Mouse (Mus musculus): ENCODE data around the gene Lyrm9. TPM values are rescaled to one million over a fixed set of nuclear protein-coding genes. Genes with fewer than 3 reads are reported as not detected.
A peak's percentile ranks its signal among the peaks of the same experiment; 100 is the strongest.

Lyrm9 gene
- total and polyA plus RNA-seq, 2 experiments from 2014 or later: 6.9 to 51.7 TPM

DNA sequence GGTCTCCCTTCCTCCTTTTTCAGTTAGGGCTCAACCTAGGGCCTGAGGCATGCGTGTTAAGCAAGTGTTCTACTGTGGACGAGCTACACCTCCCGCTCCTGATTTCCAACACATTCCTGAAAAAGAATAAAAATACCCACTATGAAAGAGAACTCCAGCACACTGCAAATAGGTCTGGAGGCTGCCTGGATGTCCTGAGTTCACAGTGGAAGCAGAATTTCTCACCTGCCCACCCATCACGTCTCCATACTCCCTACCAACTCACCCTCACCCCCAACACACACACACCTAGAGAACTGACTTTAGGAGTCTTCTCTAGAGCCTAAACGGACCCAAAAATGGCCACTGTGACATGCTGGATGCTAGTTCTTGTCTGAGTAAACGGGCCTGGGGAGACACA, 21.8 kb upstream of the Lyrm9 start:
- peaks cover 13% of the 10 kb centered on the region for H3K4me1 ChIP-seq (ENCODE audit: control insufficient read depth, insufficient read depth)
- no peak overlapping the region for H3K4me2 ChIP-seq (ENCODE audit: low read depth, low read length)
- no peak for DNase-seq (ENCODE audit: low spot score)
- H3K9ac ChIP-seq (replicated peaks; ENCODE audit: low read depth, low read length): no peak overlapping the region
- WGBS: 88% methylated on average over 6 of the region's 6 CpGs
- no peaks in the 10 kb centered on the region for H3K27me3 ChIP-seq (ENCODE audit: control insufficient read depth, insufficient read depth, low read length)
- H3K27ac ChIP-seq (ENCODE audit: low read depth): 0 out of 2 replicates have a peak overlapping the region, but pooled peaks have one; percentile 88
- no peak for TF ChIP-seq CTCF (IDR thresholded peaks at IDR 0.05; ENCODE audit: low read depth)
- TF ChIP-seq EP300 (IDR thresholded peaks at IDR 0.05; ENCODE audit: low read depth): no peak
- H3K4me3 ChIP-seq (ENCODE audit: low read depth, low read length): no peak overlapping the region
- ATAC-seq (ENCODE audit: insufficient read depth, low read depth): no peak
- H3K36me3 ChIP-seq (replicated peaks; ENCODE audit: control insufficient read depth, insufficient read depth, low read length): no peaks in the 10 kb centered on the region
- no peaks in the 10 kb centered on the region for H3K9me3 ChIP-seq (replicated peaks; ENCODE audit: control insufficient read depth, low read length)

GRCm38 (mm10) chr11:78805198-78805597, 21.2 kb upstream of the Lyrm9 start:
- Histone ChIP-seq H3K36me3 (replicated peaks; ENCODE audit: control insufficient read depth, insufficient read depth, low read length) (no peaks in the 10 kb centered on the region), H3K4me2 (ENCODE audit: low read depth, low read length) (no peak overlapping the region), H3K27ac (ENCODE audit: low read depth) (no peak overlapping the region), H3K4me3 (ENCODE audit: low read depth, low read length) (no peak overlapping the region), H3K4me1 (ENCODE audit: control insufficient read depth, insufficient read depth) (peaks cover 13% of the 10 kb centered on the region), H3K27me3 (ENCODE audit: control insufficient read depth, insufficient read depth, low read length) (no peaks in the 10 kb centered on the region), H3K9me3 (replicated peaks; ENCODE audit: control insufficient read depth, low read length) (no peaks in the 10 kb centered on the region), H3K9ac (replicated peaks; ENCODE audit: low read depth, low read length) (no peak overlapping the region)
- ATAC-seq (ENCODE audit: insufficient read depth, low read depth) (no peak), DNase-seq (ENCODE audit: low spot score) (no peak)
- TF ChIP-seq EP300 (IDR thresholded peaks at IDR 0.05; ENCODE audit: low read depth): no peak
- TF ChIP-seq CTCF (IDR thresholded peaks at IDR 0.05; ENCODE audit: low read depth): no peak
- 69% methylated on average over 6 of the region's 6 CpGs for WGBS

- H3K4me1 ChIP-seq (ENCODE audit: control insufficient read depth, insufficient read depth): peaks cover 13% of the 10 kb centered on the region
- ATAC-seq (ENCODE audit: insufficient read depth, low read depth) (no peak), DNase-seq (ENCODE audit: low spot score) (no peak)
- H3K36me3 ChIP-seq (replicated peaks; ENCODE audit: control insufficient read depth, insufficient read depth, low read length): no peaks in the 10 kb centered on the region
- no peak overlapping the region for H3K4me2 ChIP-seq (ENCODE audit: low read depth, low read length)
- WGBS: 35% methylated on average over 9 of the region's 9 CpGs
- TF ChIP-seq EP300 (IDR thresholded peaks at IDR 0.05; ENCODE audit: low read depth): no peak
- TF ChIP-seq CTCF (IDR thresholded peaks at IDR 0.05; ENCODE audit: low read depth): 0 out of 2 replicates have a peak, but pooled peaks have one; percentile 13
- H3K27me3 ChIP-seq (ENCODE audit: control insufficient read depth, insufficient read depth, low read length): no peaks in the 10 kb centered on the region
- no peak overlapping the region for H3K9ac ChIP-seq (replicated peaks; ENCODE audit: low read depth, low read length)
- no peaks in the 10 kb centered on the region for H3K9me3 ChIP-seq (replicated peaks; ENCODE audit: control insufficient read depth, low read length)
- H3K27ac ChIP-seq (ENCODE audit: low read depth): no peak overlapping the region
- no peak overlapping the region for H3K4me3 ChIP-seq (ENCODE audit: low read depth, low read length)
Measured at GRCm38 (mm10) chr11:78805691-78806137, 20.7 kb upstream of the Lyrm9 start.

- Histone ChIP-seq H3K4me3 (ENCODE audit: low read depth, low read length) (no peak overlapping the region), H3K9me3 (replicated peaks; ENCODE audit: control insufficient read depth, low read length) (no peaks in the 10 kb centered on the region), H3K4me1 (ENCODE audit: control insufficient read depth, insufficient read depth) (peaks cover 13% of the 10 kb centered on the region), H3K9ac (replicated peaks; ENCODE audit: low read depth, low read length) (no peak overlapping the region), H3K36me3 (replicated peaks; ENCODE audit: control insufficient read depth, insufficient read depth, low read length) (no peaks in the 10 kb centered on the region), H3K27ac (ENCODE audit: low read depth) (no peak overlapping the region), H3K4me2 (ENCODE audit: low read depth, low read length) (no peak overlapping the region), H3K27me3 (ENCODE audit: control insufficient read depth, insufficient read depth, low read length) (no peaks in the 10 kb centered on the region)
- TF ChIP-seq EP300 (IDR thresholded peaks at IDR 0.05; ENCODE audit: low read depth): no peak
- no peak for TF ChIP-seq CTCF (IDR thresholded peaks at IDR 0.05; ENCODE audit: low read depth)
- ATAC-seq (ENCODE audit: insufficient read depth, low read depth) (no peak), DNase-seq (ENCODE audit: low spot score) (no peak)
- WGBS: 40% methylated on average over 6 of the region's 6 CpGs
Measured at GRCm38 (mm10) chr11:78807341-78808108, 18.9 kb upstream of the Lyrm9 start.

DNA sequence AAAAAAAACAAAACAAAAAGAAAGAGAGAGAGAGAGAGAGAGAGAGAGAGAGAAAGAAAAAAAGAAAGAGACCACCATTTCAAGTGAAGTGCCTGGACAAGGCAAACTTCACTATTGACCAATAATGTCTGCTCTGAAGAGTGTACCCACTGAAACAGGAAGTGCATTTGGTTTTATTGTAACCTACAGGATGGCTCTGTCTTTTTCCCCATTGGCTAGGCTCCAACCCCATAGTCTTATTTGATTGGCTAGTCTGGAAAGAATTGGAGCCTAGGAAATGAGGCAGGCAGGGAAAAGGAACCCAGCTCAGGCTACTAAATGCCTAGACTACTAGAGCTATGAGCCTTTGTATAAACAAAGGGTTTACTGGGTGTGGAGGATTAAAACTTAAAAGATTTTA, 17.0 kb upstream of the Lyrm9 start:
- no peak overlapping the region for H3K27ac ChIP-seq (ENCODE audit: low read depth)
- TF ChIP-seq CTCF (IDR thresholded peaks at IDR 0.05; ENCODE audit: low read depth): no peak
- TF ChIP-seq EP300 (IDR thresholded peaks at IDR 0.05; ENCODE audit: low read depth): no peak
- peaks cover 6% of the 10 kb centered on the region for H3K4me1 ChIP-seq (ENCODE audit: control insufficient read depth, insufficient read depth)
- H3K9ac ChIP-seq (replicated peaks; ENCODE audit: low read depth, low read length): no peak overlapping the region
- no peaks in the 10 kb centered on the region for H3K9me3 ChIP-seq (replicated peaks; ENCODE audit: control insufficient read depth, low read length)
- no peak for ATAC-seq (ENCODE audit: insufficient read depth, low read depth)
- DNase-seq (ENCODE audit: low spot score): no peak
- H3K4me2 ChIP-seq (ENCODE audit: low read depth, low read length): no peak overlapping the region
- no peaks in the 10 kb centered on the region for H3K27me3 ChIP-seq (ENCODE audit: control insufficient read depth, insufficient read depth, low read length)
- no peaks in the 10 kb centered on the region for H3K36me3 ChIP-seq (replicated peaks; ENCODE audit: control insufficient read depth, insufficient read depth, low read length)
- H3K4me3 ChIP-seq (ENCODE audit: low read depth, low read length): no peak overlapping the region

Data from heart, postnatal 0 days (tissue).